Mouse (Mus musculus): ENCODE results near the gene Zc3h14. TPM values are rescaled to one million over a fixed set of nuclear protein-coding genes. Genes with fewer than 3 reads are reported as not detected.

The Zc3h14 gene
- polyA plus RNA-seq (2015; fragmentation: Nextera tagmentation; extraction: Ambion mirVana), result 105 and 106 TPM in 2 replicates

DNA sequence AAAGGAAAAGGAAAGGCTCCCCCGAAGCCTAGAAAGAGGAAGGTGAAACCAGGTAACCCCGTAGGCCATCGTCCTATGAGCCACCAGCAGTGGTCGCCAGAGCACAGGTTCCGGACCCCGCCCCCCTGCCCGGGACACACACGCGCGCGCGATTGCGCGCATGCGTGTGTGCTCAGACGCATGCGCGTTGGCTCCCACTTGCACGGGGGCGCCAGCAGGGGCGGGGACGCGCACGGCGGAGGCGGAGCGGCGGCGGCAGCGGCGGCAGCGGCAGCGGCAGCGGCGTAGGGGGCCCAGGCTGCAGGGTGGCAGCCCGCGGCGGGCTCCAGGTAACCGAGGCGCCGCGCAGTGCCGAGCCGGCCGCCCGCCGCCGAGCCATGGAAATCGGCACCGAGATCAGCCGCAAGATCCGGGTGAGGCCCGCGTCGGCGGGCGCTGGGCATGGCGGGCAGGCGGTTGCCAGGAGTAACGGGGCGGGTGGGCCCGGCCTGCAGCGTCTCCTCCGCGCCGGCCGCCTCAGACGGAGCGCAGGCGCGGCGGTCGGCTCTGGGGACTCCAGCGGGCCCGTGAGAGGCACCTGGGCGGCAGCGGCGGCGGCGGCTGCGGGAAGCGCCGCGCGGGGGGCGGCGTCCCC, at the start of gene Zc3h14:
TSS of gene Zc3h14 (plus strand) at position 219 of the 634 bp plus-strand sequence.
- H3K4me1 ChIP-seq, result peaks cover 32% of the 10 kb centered on the region
- ATAC-seq (replicated peaks), result peak; percentile 94
- peak within 1 kb of the TSS; percentile 91 for H3K4me3 ChIP-seq
- under 1% methylated on average over 68 of the region's 87 CpGs for WGBS
- no peaks in the 10 kb centered on the region for H3K36me3 ChIP-seq (replicated peaks)
- no peaks in the 10 kb centered on the region for H3K9me3 ChIP-seq
- peak within 1 kb of the TSS; percentile 96 for H3K27ac ChIP-seq
- peak within 1 kb of the TSS; percentile 94 for H3K9ac ChIP-seq
- no peaks in the 10 kb centered on the region for H3K27me3 ChIP-seq (replicated peaks)
- peak within 1 kb of the TSS; percentile 72 for H3K4me2 ChIP-seq

DNA sequence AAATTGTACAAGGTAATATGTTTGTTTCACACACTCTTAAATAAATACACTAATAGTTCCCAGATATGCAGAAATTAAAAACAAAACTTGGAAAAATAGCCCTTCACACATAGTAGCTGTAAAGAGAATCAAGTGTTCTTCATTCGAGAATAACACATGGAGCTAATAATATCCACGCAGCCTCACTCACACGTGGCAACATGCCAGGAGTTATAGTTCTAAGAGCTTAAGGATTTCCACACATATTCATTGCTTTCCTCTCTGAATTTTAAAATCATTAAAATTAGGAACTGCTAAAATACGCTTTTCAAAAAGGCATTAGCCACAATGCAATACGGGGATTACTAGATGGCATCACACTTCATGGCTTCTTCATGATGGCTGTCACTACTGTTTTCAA, 49.6 kb upstream of the Zc3h14 start:
- Histone ChIP-seq H3K4me1 (no peaks in the 10 kb centered on the region), H3K9me3 (no peaks in the 10 kb centered on the region), H3K36me3 (replicated peaks) (no peaks in the 10 kb centered on the region), H3K9ac (no peak overlapping the region), H3K4me2 (no peak overlapping the region), H3K27ac (no peak overlapping the region), H3K27me3 (replicated peaks) (no peaks in the 10 kb centered on the region), H3K4me3 (no peak overlapping the region)
- no peak for ATAC-seq (replicated peaks)
- WGBS, result 83% methylated on average over 5 of the region's 5 CpGs

GRCm38 (mm10) chr12:98701564-98701963, 45.2 kb upstream of the Zc3h14 start:
- H3K27me3 ChIP-seq (replicated peaks), result no peaks in the 10 kb centered on the region
- H3K9ac ChIP-seq, result no peak overlapping the region
- no peak overlapping the region for H3K4me3 ChIP-seq
- ATAC-seq (replicated peaks), result no peak
- H3K27ac ChIP-seq, result no peak overlapping the region
- 66% methylated on average over 9 of the region's 9 CpGs for WGBS
- H3K4me1 ChIP-seq, result no peaks in the 10 kb centered on the region
- H3K4me2 ChIP-seq, result no peak overlapping the region
- H3K9me3 ChIP-seq, result no peaks in the 10 kb centered on the region
- no peaks in the 10 kb centered on the region for H3K36me3 ChIP-seq (replicated peaks)

GRCm38 (mm10) chr12:98703554-98703953, 43.2 kb upstream of the Zc3h14 start:
- Histone ChIP-seq H3K4me3 (no peak overlapping the region), H3K27ac (no peak overlapping the region)
- 89% methylated on average over 2 of the region's 2 CpGs for WGBS

GRCm38 (mm10) chr12:98703961-98704360, 42.8 kb upstream of the Zc3h14 start:
- ATAC-seq (replicated peaks), result no peak
- Histone ChIP-seq H3K36me3 (replicated peaks) (no peaks in the 10 kb centered on the region), H3K4me1 (no peaks in the 10 kb centered on the region), H3K27ac (no peak overlapping the region), H3K27me3 (replicated peaks) (no peaks in the 10 kb centered on the region), H3K9ac (no peak overlapping the region), H3K9me3 (no peaks in the 10 kb centered on the region), H3K4me2 (no peak overlapping the region), H3K4me3 (no peak overlapping the region)
- WGBS, result 76% methylated on average over 10 of the region's 10 CpGs

More at GRCm38 (mm10) chr12:98703554-98703953, 43.2 kb upstream of the Zc3h14 start:
- Histone ChIP-seq H3K36me3 (replicated peaks) (no peaks in the 10 kb centered on the region), H3K4me2 (no peak overlapping the region), H3K9me3 (no peaks in the 10 kb centered on the region), H3K9ac (no peak overlapping the region), H3K4me1 (no peaks in the 10 kb centered on the region), H3K27me3 (replicated peaks) (no peaks in the 10 kb centered on the region)
- ATAC-seq (replicated peaks), result no peak

- H3K4me2 ChIP-seq, result no peak overlapping the region
- no peak for ATAC-seq (replicated peaks)
- H3K4me3 ChIP-seq, result no peak overlapping the region
Measured at GRCm38 (mm10) chr12:98712819-98713218, 33.9 kb upstream of the Zc3h14 start.

DNA sequence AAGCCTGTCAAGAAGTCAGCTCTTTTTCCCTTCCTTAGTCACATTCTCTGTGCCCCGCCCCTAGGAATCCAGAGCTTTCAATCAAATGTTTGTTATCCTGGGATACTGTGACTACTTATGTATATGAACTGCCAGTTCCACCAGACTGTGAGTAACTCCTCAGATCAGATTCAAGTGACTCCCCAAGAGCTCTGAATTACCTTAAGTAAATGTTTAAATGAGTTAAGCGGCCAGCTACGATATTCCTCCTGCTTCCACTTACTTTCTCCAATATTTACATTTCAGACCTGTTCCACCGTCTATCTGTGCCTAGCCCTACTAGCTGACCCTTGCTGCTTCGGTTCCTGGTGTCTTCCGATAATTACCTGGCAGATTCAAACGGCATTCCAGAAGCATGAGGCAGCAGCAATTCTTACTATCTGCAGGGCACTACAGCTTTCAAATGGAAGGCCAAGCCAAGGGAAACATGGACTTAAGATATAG, 33.1 kb upstream of the Zc3h14 start:
- no peaks in the 10 kb centered on the region for H3K9me3 ChIP-seq
- 56% methylated on average over 7 of the region's 7 CpGs for WGBS
- no peak overlapping the region for H3K9ac ChIP-seq
- no peak overlapping the region for H3K27ac ChIP-seq
- ATAC-seq (replicated peaks), result no peak
- H3K36me3 ChIP-seq (replicated peaks), result no peaks in the 10 kb centered on the region
- H3K4me1 ChIP-seq, result no peaks in the 10 kb centered on the region
- no peaks in the 10 kb centered on the region for H3K27me3 ChIP-seq (replicated peaks)
- H3K4me2 ChIP-seq, result no peak overlapping the region
- no peak overlapping the region for H3K4me3 ChIP-seq

More at GRCm38 (mm10) chr12:98712819-98713218, 33.9 kb upstream of the Zc3h14 start:
- no peak overlapping the region for H3K27ac ChIP-seq
- H3K36me3 ChIP-seq (replicated peaks), result no peaks in the 10 kb centered on the region
- no peaks in the 10 kb centered on the region for H3K27me3 ChIP-seq (replicated peaks)
- no peaks in the 10 kb centered on the region for H3K9me3 ChIP-seq
- no peaks in the 10 kb centered on the region for H3K4me1 ChIP-seq
- 66% methylated on average over 6 of the region's 6 CpGs for WGBS
- H3K9ac ChIP-seq, result no peak overlapping the region

GRCm38 (mm10) chr12:98714757-98715156, 32.0 kb upstream of the Zc3h14 start:
- 28% methylated on average over 11 of the region's 11 CpGs for WGBS
- no peaks in the 10 kb centered on the region for H3K9me3 ChIP-seq
- H3K4me2 ChIP-seq, result no peak overlapping the region
- H3K36me3 ChIP-seq (replicated peaks), result no peaks in the 10 kb centered on the region
- H3K27me3 ChIP-seq (replicated peaks), result no peaks in the 10 kb centered on the region
- H3K27ac ChIP-seq, result no peak overlapping the region
- no peak overlapping the region for H3K9ac ChIP-seq
- no peaks in the 10 kb centered on the region for H3K4me1 ChIP-seq
- no peak for ATAC-seq (replicated peaks)
- no peak overlapping the region for H3K4me3 ChIP-seq

DNA sequence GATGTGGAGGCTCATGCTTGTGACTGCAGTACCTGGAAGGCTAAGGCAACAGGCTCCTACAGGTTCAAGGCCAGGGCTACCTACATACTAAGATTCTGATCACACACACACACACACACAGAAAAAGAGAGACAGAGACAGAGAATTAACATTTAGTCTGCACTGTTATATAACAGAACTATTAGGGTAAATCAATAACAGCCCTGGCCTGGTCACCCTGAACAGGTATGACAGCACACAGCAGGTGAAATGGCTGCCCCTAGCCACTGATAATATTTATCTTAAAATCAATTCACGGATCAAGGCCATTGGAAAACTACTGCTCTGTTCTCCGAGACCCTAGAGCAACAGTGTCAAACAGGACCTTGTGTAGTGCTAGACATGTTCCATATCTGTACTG, 30.6 kb upstream of the Zc3h14 start:
- no peak for ATAC-seq (replicated peaks)
- no peak overlapping the region for H3K9ac ChIP-seq
- no peaks in the 10 kb centered on the region for H3K9me3 ChIP-seq
- H3K27ac ChIP-seq, result no peak overlapping the region
- H3K36me3 ChIP-seq (replicated peaks), result no peaks in the 10 kb centered on the region
- H3K4me3 ChIP-seq, result no peak overlapping the region
- 88% methylated on average over 2 of the region's 2 CpGs for WGBS
- H3K27me3 ChIP-seq (replicated peaks), result no peaks in the 10 kb centered on the region
- no peaks in the 10 kb centered on the region for H3K4me1 ChIP-seq
- H3K4me2 ChIP-seq, result no peak overlapping the region

DNA sequence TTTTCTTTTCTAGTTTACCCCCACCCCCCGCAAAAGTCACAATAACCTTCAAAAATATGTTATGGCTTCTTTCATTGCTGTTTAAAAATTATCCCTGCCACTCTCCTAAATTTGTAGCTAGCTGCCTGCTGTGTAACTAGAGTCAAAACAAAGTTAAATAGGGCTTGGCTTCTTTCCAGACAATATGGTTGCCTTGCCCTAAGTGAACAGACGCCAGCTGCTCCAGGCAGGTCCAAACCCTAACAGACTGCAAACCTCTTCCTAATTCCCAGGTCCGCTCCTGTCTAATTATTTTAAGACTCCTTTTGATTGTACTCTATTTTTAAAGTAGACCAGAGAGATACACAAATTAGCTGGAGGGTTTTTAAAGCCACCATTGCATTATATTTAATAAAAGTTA, 26.1 kb upstream of the Zc3h14 start:
- no peak overlapping the region for H3K9ac ChIP-seq
- H3K27ac ChIP-seq, result no peak overlapping the region
- no peaks in the 10 kb centered on the region for H3K36me3 ChIP-seq (replicated peaks)
- no peaks in the 10 kb centered on the region for H3K27me3 ChIP-seq (replicated peaks)
- ATAC-seq (replicated peaks), result no peak
- no peak overlapping the region for H3K4me2 ChIP-seq
- H3K4me1 ChIP-seq, result no peaks in the 10 kb centered on the region
- no peaks in the 10 kb centered on the region for H3K9me3 ChIP-seq
- 57% methylated on average over 3 of the region's 3 CpGs for WGBS
- no peak overlapping the region for H3K4me3 ChIP-seq

- 63% methylated on average over 3 of the region's 3 CpGs for WGBS
- Histone ChIP-seq H3K27me3 (replicated peaks) (no peaks in the 10 kb centered on the region), H3K4me1 (no peaks in the 10 kb centered on the region), H3K9ac (no peak overlapping the region), H3K4me2 (no peak overlapping the region), H3K4me3 (no peak overlapping the region), H3K9me3 (no peaks in the 10 kb centered on the region), H3K36me3 (replicated peaks) (no peaks in the 10 kb centered on the region), H3K27ac (no peak overlapping the region)
- no peak for ATAC-seq (replicated peaks)
Measured at GRCm38 (mm10) chr12:98721030-98721429, 25.7 kb upstream of the Zc3h14 start.

DNA sequence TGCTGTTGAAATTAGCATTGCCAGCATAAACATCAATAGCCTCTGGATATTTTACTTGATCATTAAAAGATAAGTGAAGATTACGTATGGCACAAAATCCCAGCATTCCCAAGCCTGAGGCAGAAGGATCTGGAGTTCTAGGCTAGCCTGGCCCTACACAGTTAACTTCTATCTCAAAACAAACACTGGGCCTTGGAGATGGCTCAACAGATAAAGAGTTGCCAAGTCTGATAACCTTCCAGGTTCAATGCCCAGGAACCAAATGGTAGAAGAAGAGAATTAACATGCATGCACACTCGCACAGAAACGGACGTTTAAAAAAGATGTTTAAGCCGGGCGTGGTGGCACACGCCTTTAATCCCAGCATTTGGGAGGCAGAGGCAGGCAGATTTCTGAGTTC, 22.5 kb upstream of the Zc3h14 start:
- no peaks in the 10 kb centered on the region for H3K36me3 ChIP-seq (replicated peaks)
- H3K9ac ChIP-seq, result no peak overlapping the region
- H3K9me3 ChIP-seq, result no peaks in the 10 kb centered on the region
- no peaks in the 10 kb centered on the region for H3K4me1 ChIP-seq
- 94% methylated on average over 7 of the region's 7 CpGs for WGBS
- no peaks in the 10 kb centered on the region for H3K27me3 ChIP-seq (replicated peaks)
- H3K4me3 ChIP-seq, result no peak overlapping the region
- no peak for ATAC-seq (replicated peaks)
- H3K4me2 ChIP-seq, result no peak overlapping the region
- H3K27ac ChIP-seq, result no peak overlapping the region

DNA sequence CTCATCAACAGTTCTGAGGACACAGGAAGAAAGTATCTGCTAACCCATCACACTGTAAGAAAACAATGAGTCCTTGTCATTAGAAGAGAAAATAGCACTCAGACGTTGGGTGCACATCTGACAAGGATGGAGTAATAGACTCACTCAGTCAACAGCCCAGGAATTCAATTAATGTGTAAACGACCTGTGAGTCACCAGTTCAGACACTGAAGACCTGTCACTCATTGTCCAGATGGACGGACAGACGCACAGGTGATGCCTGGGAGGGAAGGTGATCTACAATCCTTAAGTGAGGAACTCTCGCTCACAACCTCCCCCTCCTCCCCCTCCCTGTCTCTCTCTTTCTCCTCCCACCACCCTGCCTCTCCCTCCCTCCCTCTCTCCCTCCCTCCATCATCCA, 21.8 kb upstream of the Zc3h14 start:
- 84% methylated on average over 5 of the region's 5 CpGs for WGBS
- no peak overlapping the region for H3K27ac ChIP-seq
- no peaks in the 10 kb centered on the region for H3K9me3 ChIP-seq
- H3K4me1 ChIP-seq, result no peaks in the 10 kb centered on the region
- no peaks in the 10 kb centered on the region for H3K27me3 ChIP-seq (replicated peaks)
- no peak overlapping the region for H3K4me3 ChIP-seq
- no peak for ATAC-seq (replicated peaks)
- H3K4me2 ChIP-seq, result no peak overlapping the region
- no peak overlapping the region for H3K9ac ChIP-seq
- H3K36me3 ChIP-seq (replicated peaks), result no peaks in the 10 kb centered on the region

All from midbrain, embryonic 15.5 days (tissue).